Mouse (Mus musculus): ENCODE data around the gene Chst3. TPM values are rescaled to one million over a fixed set of nuclear protein-coding genes. Genes with fewer than 3 reads are reported as not detected.
A peak's percentile ranks its signal among the peaks of the same experiment; 100 is the strongest.
"Not testable (repeated sequence)": the region's sequence is repeated elsewhere in the genome, so short reads cannot be mapped to it uniquely, and the experiment has no call there.

The Chst3 gene
- polyA plus RNA-seq, 1 experiment from 2014 or later = 1.3 TPM

DNA sequence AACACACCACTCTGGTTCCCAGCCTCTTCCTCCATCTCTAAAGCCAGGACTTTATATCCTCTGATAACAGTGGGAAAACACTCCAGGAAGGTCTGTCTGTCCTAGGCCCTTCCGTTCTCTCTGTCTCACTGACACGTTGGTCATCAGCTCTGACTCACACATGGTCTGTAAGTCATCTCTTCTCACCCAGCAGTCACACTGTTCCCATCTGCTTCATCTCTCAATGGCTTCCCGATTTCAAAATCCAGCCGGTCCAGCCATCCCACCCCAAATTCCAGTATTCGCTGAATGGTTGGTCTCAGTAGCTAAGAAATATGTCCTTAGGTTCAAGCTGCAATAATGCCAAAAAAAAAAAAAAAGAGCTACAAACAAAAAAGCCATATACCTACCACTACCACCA lies 24.9 kb upstream of the Chst3 start:
- no peaks in the 10 kb centered on the region for H3K36me3 ChIP-seq (ENCODE audit: control insufficient read depth, insufficient read depth, low read length)
- H3K4me1 ChIP-seq (ENCODE audit: control insufficient read depth, insufficient read depth, low read length) = no peaks in the 10 kb centered on the region
- no peak overlapping the region for H3K4me3 ChIP-seq (ENCODE audit: low read depth, low read length)
- no peak overlapping the region for H3K9ac ChIP-seq (ENCODE audit: low read depth, low read length)
- no peak for DNase-seq (ENCODE audit: low spot score)
- H3K9me3 ChIP-seq (ENCODE audit: control insufficient read depth, low read length) = no peaks in the 10 kb centered on the region
- no peak for ATAC-seq (ENCODE audit: low read depth)
- no peaks in the 10 kb centered on the region for H3K27me3 ChIP-seq (replicated peaks; ENCODE audit: control insufficient read depth, insufficient read depth, low read length)
- WGBS = 85% methylated on average over 5 of the region's 5 CpGs
- no peak overlapping the region for H3K27ac ChIP-seq (replicated peaks; ENCODE audit: low read depth, low read length)
- H3K4me2 ChIP-seq (ENCODE audit: low read depth, low read length) = no peak overlapping the region

DNA sequence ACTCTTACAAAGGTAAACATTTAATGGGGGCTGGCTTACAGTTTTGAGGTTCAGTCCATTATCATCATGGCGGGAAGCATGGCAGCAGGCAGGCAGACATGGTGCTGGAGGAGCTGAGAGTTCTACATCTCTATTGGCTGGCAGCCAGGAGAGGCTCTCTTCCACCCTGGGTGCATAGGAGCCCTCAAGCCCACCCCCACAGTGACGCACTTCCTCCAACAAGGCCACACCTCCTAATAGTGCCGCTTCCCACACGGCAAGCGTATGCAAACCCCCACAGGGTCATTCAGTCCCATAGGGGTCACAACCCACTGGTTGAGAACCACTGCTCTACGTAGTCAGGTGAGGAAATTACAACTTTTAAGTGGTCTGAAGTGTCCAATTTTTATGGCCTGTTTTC lies 21.4 kb upstream of the Chst3 start:
- Histone ChIP-seq H3K4me2 (ENCODE audit: low read depth, low read length) (no peak overlapping the region), H3K9me3 (ENCODE audit: control insufficient read depth, low read length) (no peaks in the 10 kb centered on the region), H3K27ac (replicated peaks; ENCODE audit: low read depth, low read length) (no peak overlapping the region), H3K4me1 (ENCODE audit: control insufficient read depth, insufficient read depth, low read length) (no peaks in the 10 kb centered on the region), H3K36me3 (ENCODE audit: control insufficient read depth, insufficient read depth, low read length) (no peaks in the 10 kb centered on the region), H3K9ac (ENCODE audit: low read depth, low read length) (no peak overlapping the region), H3K27me3 (replicated peaks; ENCODE audit: control insufficient read depth, insufficient read depth, low read length) (no peaks in the 10 kb centered on the region), H3K4me3 (ENCODE audit: low read depth, low read length) (no peak overlapping the region)
- WGBS = 80% methylated on average over 6 of the region's 6 CpGs
- DNase-seq (ENCODE audit: low spot score) = no peak
- ATAC-seq (ENCODE audit: low read depth) = no peak

DNA sequence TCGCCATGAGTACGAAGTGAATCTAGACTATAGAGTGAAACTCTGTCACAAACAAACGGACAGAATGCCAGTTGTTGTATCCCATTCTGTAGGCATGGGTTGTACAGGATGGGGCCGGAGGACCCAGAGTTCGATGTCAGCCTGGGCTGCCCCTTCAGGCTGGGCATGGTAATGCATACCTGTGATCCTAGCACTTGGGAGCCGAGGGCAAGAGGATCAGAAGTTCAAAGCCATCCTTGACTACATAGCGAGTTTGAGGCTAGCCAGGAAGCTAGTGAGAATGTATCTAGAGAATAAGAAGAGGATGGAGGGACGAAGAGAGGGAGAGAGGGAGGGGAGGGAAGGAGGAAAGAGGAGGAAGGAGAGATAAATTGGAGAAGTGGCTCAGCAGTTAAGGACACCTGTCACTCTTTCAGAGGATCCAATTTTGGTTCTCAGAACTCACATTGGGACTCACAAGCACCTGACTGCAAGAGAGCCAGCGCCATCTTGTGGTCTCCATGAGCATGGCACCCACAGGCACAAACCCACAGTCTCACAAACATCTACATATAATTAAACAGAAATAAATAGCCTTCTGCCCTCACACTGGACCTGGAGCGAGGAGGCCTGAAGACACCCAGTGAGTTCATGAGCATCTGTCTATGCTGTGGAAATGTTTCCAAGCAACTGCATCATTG lies 18.6 kb upstream of the Chst3 start:
- H3K27me3 ChIP-seq (replicated peaks; ENCODE audit: control insufficient read depth, insufficient read depth, low read length) = no peaks in the 10 kb centered on the region
- 65% methylated on average over 10 of the region's 10 CpGs for WGBS
- no peak overlapping the region for H3K9ac ChIP-seq (ENCODE audit: low read depth, low read length)
- H3K4me3 ChIP-seq (ENCODE audit: low read depth, low read length) = no peak overlapping the region
- H3K4me2 ChIP-seq (ENCODE audit: low read depth, low read length) = no peak overlapping the region
- peak; percentile 38 for DNase-seq (ENCODE audit: low spot score)
- no peak for ATAC-seq (ENCODE audit: low read depth)
- H3K9me3 ChIP-seq (ENCODE audit: control insufficient read depth, low read length) = no peaks in the 10 kb centered on the region
- no peaks in the 10 kb centered on the region for H3K36me3 ChIP-seq (ENCODE audit: control insufficient read depth, insufficient read depth, low read length)
- H3K4me1 ChIP-seq (ENCODE audit: control insufficient read depth, insufficient read depth, low read length) = no peaks in the 10 kb centered on the region
- H3K27ac ChIP-seq (replicated peaks; ENCODE audit: low read depth, low read length) = no peak overlapping the region

DNA sequence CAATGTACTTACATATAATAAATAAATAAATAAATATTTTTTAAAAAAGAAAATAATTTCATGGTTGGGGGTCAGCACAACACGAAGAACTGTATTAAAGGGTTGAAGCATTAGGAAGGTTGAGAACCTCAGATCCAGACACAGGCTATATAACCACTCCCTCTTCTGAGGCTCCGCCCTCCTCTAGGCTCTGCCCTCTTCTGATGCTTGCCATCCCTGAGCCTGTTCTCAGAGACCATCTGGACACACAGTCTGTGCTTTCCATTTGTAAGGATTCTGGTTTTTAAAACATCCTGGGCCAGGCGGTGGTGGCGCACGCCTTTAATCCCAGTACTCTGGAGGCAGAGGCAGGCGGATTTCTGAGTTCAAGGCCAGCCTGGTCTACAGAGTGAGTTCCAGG lies 16.8 kb upstream of the Chst3 start:
- not testable (repeated sequence) for H3K27me3 ChIP-seq (replicated peaks; ENCODE audit: control insufficient read depth, insufficient read depth, low read length); H3K27ac ChIP-seq (replicated peaks; ENCODE audit: low read depth, low read length); DNase-seq (ENCODE audit: low spot score); H3K4me3 ChIP-seq (ENCODE audit: low read depth, low read length); ATAC-seq (ENCODE audit: low read depth); H3K4me2 ChIP-seq (ENCODE audit: low read depth, low read length); H3K4me1 ChIP-seq (ENCODE audit: control insufficient read depth, insufficient read depth, low read length); H3K9ac ChIP-seq (ENCODE audit: low read depth, low read length); H3K9me3 ChIP-seq (ENCODE audit: control insufficient read depth, low read length); H3K36me3 ChIP-seq (ENCODE audit: control insufficient read depth, insufficient read depth, low read length)
- 94% methylated on average over 6 of the region's 6 CpGs for WGBS

DNA sequence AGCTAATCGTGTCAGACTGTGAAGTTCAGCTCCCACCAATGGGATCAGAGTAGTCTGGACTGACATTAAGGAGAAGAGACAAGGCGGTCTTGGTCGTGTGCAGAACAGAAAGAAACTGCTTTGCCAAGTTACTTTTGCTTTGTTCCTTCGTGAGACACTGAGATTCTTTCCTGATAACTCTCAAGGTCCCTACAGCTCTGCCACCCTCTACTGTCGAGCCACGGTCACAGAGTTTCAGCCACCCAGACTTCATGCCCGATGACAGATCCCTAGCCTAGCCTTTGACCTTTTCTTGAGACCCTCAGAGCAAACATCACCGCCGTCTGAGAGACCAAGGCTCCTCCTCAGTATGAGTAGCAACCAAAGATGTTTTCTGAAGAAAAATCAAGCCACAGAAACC lies 14.9 kb upstream of the Chst3 start:
- no peak for DNase-seq (ENCODE audit: low spot score)
- Histone ChIP-seq H3K27me3 (replicated peaks; ENCODE audit: control insufficient read depth, insufficient read depth, low read length) (no peaks in the 10 kb centered on the region), H3K4me2 (ENCODE audit: low read depth, low read length) (no peak overlapping the region), H3K4me1 (ENCODE audit: control insufficient read depth, insufficient read depth, low read length) (no peaks in the 10 kb centered on the region), H3K36me3 (ENCODE audit: control insufficient read depth, insufficient read depth, low read length) (no peaks in the 10 kb centered on the region), H3K4me3 (ENCODE audit: low read depth, low read length) (no peak overlapping the region), H3K27ac (replicated peaks; ENCODE audit: low read depth, low read length) (no peak overlapping the region), H3K9ac (ENCODE audit: low read depth, low read length) (no peak overlapping the region), H3K9me3 (ENCODE audit: control insufficient read depth, low read length) (no peaks in the 10 kb centered on the region)
- no peak for ATAC-seq (ENCODE audit: low read depth)
- 74% methylated on average over 9 of the region's 9 CpGs for WGBS

DNA sequence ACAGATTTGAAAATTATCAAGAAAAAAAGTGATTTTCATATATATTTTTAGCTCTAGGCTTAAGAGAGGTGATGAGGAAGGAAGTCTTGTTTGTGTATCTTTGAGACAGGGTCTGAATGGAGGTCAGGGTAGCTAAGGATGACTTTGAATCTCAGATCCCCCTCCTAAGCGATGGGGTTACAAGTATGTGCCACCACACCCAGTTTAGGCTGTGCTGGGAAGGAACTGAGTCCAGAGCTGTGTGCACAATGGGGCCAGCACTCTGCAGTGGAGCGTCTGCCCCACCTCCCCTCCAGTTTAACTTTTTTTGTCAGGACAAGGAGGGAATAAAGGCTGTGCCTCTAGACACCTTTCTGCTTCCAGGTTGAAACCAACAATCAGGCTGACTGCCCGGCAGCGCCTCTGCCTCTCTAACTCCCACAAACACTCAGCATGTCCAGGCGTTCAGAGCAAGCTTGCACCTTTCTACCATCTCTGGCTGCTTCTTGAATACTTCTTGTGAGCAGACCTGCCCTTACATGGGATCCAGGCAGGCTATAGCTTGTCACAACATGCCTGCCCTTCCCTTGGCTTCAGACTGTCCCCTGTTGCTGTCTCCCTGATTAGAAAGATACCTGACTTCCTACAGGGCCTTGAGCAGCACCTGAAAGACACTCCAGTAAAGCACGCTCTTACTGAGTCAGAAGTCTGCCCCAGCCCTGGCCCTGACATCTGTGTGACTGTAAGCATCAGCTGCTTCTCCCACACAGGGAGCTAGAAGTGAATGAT lies 11.4 kb upstream of the Chst3 start:
- no peaks in the 10 kb centered on the region for H3K4me1 ChIP-seq (ENCODE audit: control insufficient read depth, insufficient read depth, low read length)
- no peak overlapping the region for H3K27ac ChIP-seq (replicated peaks; ENCODE audit: low read depth, low read length)
- no peak overlapping the region for H3K9ac ChIP-seq (ENCODE audit: low read depth, low read length)
- ATAC-seq (ENCODE audit: low read depth) (0 out of 2 replicates have a peak, but pooled peaks have one; percentile 76), DNase-seq (ENCODE audit: low spot score) (peak; percentile 47)
- no peaks in the 10 kb centered on the region for H3K36me3 ChIP-seq (ENCODE audit: control insufficient read depth, insufficient read depth, low read length)
- no peak overlapping the region for H3K4me2 ChIP-seq (ENCODE audit: low read depth, low read length)
- no peaks in the 10 kb centered on the region for H3K27me3 ChIP-seq (replicated peaks; ENCODE audit: control insufficient read depth, insufficient read depth, low read length)
- no peak overlapping the region for H3K4me3 ChIP-seq (ENCODE audit: low read depth, low read length)
- no peaks in the 10 kb centered on the region for H3K9me3 ChIP-seq (ENCODE audit: control insufficient read depth, low read length)
- 61% methylated on average over 6 of the region's 6 CpGs for WGBS

DNA sequence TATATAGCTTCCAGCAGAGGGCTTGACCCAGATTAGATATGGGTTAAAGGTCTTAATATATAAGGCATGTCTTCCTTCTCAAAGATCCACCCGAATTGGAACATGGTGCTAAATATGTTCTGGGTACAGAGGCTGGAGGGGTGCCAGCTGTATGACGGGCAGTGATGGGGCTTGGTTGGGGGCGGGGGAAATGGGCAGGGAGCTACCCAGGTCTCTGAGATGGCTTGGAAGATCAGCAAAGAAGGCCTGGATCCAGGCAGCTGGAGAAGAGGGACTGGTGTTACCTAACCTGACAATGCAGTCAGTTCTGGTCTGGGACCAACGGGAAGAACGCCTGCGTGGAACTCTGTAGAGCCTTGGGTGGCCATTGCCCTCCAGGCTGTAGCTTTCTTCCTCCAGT lies 10.1 kb upstream of the Chst3 start:
- Histone ChIP-seq H3K4me1 (ENCODE audit: control insufficient read depth, insufficient read depth, low read length) (no peaks in the 10 kb centered on the region), H3K9me3 (ENCODE audit: control insufficient read depth, low read length) (no peaks in the 10 kb centered on the region), H3K27me3 (replicated peaks; ENCODE audit: control insufficient read depth, insufficient read depth, low read length) (no peaks in the 10 kb centered on the region), H3K4me3 (ENCODE audit: low read depth, low read length) (no peak overlapping the region), H3K36me3 (ENCODE audit: control insufficient read depth, insufficient read depth, low read length) (no peaks in the 10 kb centered on the region), H3K9ac (ENCODE audit: low read depth, low read length) (no peak overlapping the region), H3K4me2 (ENCODE audit: low read depth, low read length) (no peak overlapping the region), H3K27ac (replicated peaks; ENCODE audit: low read depth, low read length) (no peak overlapping the region)
- 79% methylated on average over 5 of the region's 6 CpGs for WGBS
- DNase-seq (ENCODE audit: low spot score) (no peak), ATAC-seq (ENCODE audit: low read depth) (no peak)

DNA sequence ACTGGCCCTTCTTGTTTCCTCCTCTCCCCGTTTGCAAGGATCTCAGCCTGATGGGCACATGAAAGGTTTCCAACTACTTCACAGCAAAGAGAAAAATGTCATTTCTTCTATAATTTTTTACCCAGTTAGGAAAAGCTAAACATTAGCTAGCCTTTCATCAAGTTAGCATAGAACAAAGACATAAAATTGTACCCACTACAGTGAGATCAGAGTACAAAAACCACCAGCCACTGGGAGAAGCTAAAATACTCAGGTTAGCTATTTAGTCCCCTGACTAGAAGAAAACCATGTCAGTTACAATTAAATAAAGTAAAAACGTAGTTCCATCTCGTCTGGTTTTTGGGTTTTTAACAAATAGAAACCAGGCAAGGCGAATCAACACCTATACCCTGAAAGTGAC lies 8.6 kb upstream of the Chst3 start:
- 44% methylated on average over 4 of the region's 4 CpGs for WGBS
- H3K27me3 ChIP-seq (replicated peaks; ENCODE audit: control insufficient read depth, insufficient read depth, low read length) = no peaks in the 10 kb centered on the region
- no peak overlapping the region for H3K4me3 ChIP-seq (ENCODE audit: low read depth, low read length)
- H3K9ac ChIP-seq (ENCODE audit: low read depth, low read length) = no peak overlapping the region
- H3K4me2 ChIP-seq (ENCODE audit: low read depth, low read length) = no peak overlapping the region
- DNase-seq (ENCODE audit: low spot score) (no peak), ATAC-seq (ENCODE audit: low read depth) (no peak)
- no peaks in the 10 kb centered on the region for H3K4me1 ChIP-seq (ENCODE audit: control insufficient read depth, insufficient read depth, low read length)
- H3K27ac ChIP-seq (replicated peaks; ENCODE audit: low read depth, low read length) = no peak overlapping the region
- H3K36me3 ChIP-seq (ENCODE audit: control insufficient read depth, insufficient read depth, low read length) = no peaks in the 10 kb centered on the region
- no peaks in the 10 kb centered on the region for H3K9me3 ChIP-seq (ENCODE audit: control insufficient read depth, low read length)

DNA sequence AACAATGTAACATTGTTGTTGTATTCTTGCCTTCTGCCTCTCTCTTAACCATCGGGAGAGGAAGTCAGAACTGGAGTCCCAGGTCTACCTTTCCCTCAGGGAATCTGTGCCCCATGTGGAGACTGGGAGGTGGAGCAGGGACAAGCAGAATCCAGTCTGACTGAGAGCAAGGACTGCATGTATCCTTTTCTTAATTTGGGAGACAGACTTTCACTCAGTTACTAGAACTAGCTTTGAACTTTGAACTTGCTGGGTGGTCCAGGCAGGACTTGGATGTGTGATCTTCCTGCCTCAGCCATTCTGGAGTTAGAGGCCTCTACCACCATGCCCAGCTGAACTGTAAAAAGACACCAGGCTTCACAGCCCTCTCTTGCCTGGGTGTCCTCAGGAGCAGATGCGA lies 5.5 kb upstream of the Chst3 start:
- H3K4me1 ChIP-seq (ENCODE audit: control insufficient read depth, insufficient read depth, low read length) = peaks cover 4% of the 10 kb centered on the region; the same call in 1 of the 2 replicates
- H3K4me3 ChIP-seq (ENCODE audit: low read depth, low read length) = no peak overlapping the region
- no peak for DNase-seq (ENCODE audit: low spot score)
- H3K9ac ChIP-seq (ENCODE audit: low read depth, low read length) = no peak overlapping the region
- no peaks in the 10 kb centered on the region for H3K9me3 ChIP-seq (ENCODE audit: control insufficient read depth, low read length)
- H3K27ac ChIP-seq (replicated peaks; ENCODE audit: low read depth, low read length) = no peak overlapping the region
- H3K36me3 ChIP-seq (ENCODE audit: control insufficient read depth, insufficient read depth, low read length) = no peaks in the 10 kb centered on the region
- H3K4me2 ChIP-seq (ENCODE audit: low read depth, low read length) = no peak overlapping the region
- H3K27me3 ChIP-seq (replicated peaks; ENCODE audit: control insufficient read depth, insufficient read depth, low read length) = no peaks in the 10 kb centered on the region
- no peak for ATAC-seq (ENCODE audit: low read depth)
- 59% methylated on average over 2 of the region's 2 CpGs for WGBS
